Mouse (Mus musculus): Measurements from ENCODE around the gene Ubtfl1. TPM values are rescaled to one million over a fixed set of nuclear protein-coding genes. Genes with fewer than 3 reads are reported as not detected.
A peak's percentile ranks its signal among the peaks of the same experiment; 100 is the strongest.
"Not testable (repeated sequence)": the region's sequence is repeated elsewhere in the genome, so short reads cannot be mapped to it uniquely, and the experiment has no call there.

Gene Ubtfl1
- total RNA-seq (2021), result not detected
- long read RNA-seq, experiment 1, result 0 reads
- long read RNA-seq, experiment 2, result 0 reads

DNA sequence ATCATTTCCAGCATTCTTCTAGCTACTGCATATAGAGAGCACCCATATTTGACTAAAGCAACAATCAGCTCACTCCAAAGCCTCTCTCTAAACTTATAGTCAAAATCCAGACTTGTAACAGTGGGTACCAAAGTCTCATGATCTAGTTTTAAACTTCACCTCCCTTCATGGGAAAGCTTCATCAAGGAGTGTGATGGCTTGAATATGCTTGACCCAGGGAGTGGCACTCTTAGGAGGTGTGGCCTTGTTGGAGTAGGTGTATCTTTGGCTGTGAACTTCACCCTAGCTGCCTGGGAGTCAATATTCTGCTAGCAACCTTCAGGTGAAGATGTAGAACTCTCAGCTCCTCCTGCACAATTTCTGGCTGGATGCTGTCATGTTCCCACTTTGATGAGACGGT lies at the start of gene Ubtfl1:
Ubtfl1 (plus strand) TSS at position 301 of the 400 bp plus-strand sequence.
- no peak for DNase-seq (ENCODE audit: low spot score in 2 of 2)

GRCm38 (mm10) chr9:18373026-18373425 lies 31.2 kb upstream of the Ubtfl1 start:
- DNase-seq (ENCODE audit: low spot score in 2 of 2), result not testable (repeated sequence)

- DNase-seq (ENCODE audit: low spot score in 2 of 2), result peak in 1 of 2 experiments; percentile 17
Measured at GRCm38 (mm10) chr9:18385782-18386181, 18.4 kb upstream of the Ubtfl1 start.

- no peak for DNase-seq (ENCODE audit: low spot score in 2 of 2)
Measured at GRCm38 (mm10) chr9:18399629-18400028, 4.6 kb upstream of the Ubtfl1 start.

DNA sequence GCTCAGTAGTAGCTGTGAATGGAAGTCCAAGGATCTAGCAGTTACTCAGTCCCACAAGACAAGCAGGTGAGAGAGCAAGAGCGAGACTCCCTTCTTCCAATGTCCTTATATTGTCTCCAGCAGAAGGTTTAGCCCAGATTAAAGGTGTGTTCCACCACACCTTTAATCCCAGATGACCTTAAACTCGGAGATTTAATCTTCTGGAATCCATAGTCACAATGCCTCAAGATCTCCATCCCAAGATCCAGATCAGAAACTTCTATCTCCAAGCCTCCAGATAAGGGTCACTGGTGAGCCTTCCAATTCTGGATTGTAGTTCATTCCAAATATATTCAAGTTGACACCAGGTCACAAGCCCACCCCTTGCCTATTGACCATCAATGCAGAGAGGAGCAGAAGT lies 1.3 kb upstream of the Ubtfl1 start, which contains the start of gene Naalad2:
Naalad2 (minus strand) TSS at position 101 of the 400 bp plus-strand sequence.
- not testable (repeated sequence) for DNase-seq (ENCODE audit: low spot score in 2 of 2)

DNA sequence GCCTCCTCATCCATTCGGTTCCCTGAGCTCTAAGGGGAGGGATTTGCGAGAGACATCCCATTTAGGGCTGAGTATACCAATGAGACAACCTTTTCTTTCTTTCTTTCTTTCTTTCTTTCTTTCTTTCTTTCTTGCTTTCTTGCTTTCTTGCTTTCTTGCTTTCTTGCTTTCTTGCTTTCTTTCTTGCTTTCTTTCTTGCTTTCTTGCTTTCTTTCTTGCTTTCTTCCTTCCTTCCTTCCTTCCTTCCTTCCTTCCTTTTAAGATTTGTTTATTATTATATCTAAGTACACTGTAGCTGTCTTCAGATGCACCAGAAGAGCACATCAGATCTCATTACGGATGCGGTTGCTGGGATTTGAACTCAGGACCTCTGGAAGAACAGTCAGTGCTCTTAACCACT lies 8.2 kb downstream of the Ubtfl1 start:
- DNase-seq (ENCODE audit: low spot score in 2 of 2), result not testable (repeated sequence)

DNA sequence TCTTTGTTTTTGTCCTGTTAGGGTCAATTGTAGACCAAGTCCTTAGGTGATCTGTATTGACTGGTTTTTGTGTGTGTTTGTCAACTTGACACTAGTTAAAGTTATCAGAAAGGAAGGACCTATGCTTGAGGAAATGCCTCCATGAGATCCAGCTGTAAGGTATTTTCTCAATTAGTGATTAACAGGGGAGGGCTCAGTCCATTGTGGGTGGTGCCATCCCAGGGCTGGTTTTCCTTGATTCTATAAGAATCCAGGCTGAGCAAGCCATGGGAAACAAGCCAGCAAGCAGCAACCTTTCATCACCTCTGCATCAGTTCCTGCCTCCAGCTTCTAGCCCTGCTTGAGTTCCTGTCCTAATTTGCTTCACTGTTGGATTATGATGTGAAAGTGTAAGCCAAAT lies 26.1 kb downstream of the Ubtfl1 start, which contains the start of gene Mbd3l2:
Mbd3l2 (plus strand) TSS at position 301 of the 400 bp plus-strand sequence.
- no peak for DNase-seq (ENCODE audit: low spot score in 2 of 2)

GRCm38 (mm10) chr9:18431687-18432086 lies 27.5 kb downstream of the Ubtfl1 start:
- no peak for DNase-seq (ENCODE audit: low spot score in 2 of 2)

GRCm38 (mm10) chr9:18456520-18456919 lies 52.3 kb downstream of the Ubtfl1 start:
- DNase-seq (ENCODE audit: low spot score in 2 of 2), result no peak

Small RNA genes lying within 50 kb of the gene (microRNA-seq; reads per million reads assigned to microRNA genes)
- gene Gm22854, result not detected

Other genes starting within 250 kb of the Ubtfl1 start
- 10 to 100 TPM; 44.0 to 51.0 TPM for gene Chordc1, start 112.3 kb upstream of the Ubtfl1 start, total RNA-seq (2021)
- gene Naalad2, start 1.4 kb upstream of the Ubtfl1 start, total RNA-seq (2021), result 10 to 100 TPM in 1 of 2 experiments, 1 to 10 TPM in 1; 9.5 to 10.1 TPM
- gene Mbd3l2, start 26.2 kb downstream of the Ubtfl1 start, total RNA-seq (2021), result not detected
- gene Zfp558, start 73.8 kb downstream of the Ubtfl1 start, total RNA-seq (2021), result 1 to 10 TPM; 2.0 to 2.2 TPM
- gene Mbd3l1, start 73.9 kb downstream of the Ubtfl1 start, total RNA-seq (2021), result not detected

Data from gastrocnemius, postnatal 4 days (tissue).